Mouse (Mus musculus) E14TG2a.4 (cell line): ENCODE results near the gene Boll.
"Not testable (repeated sequence)": the region's sequence is repeated elsewhere in the genome, so short reads cannot be mapped to it uniquely, and the experiment has no call there.

Experiments
- CTCF ChIP-seq: conservative IDR thresholded peaks from 2 replicates; pipeline ENCODE4 v1.5.1; 2014; ENCODE audit warnings: low read length
- NANOG ChIP-seq: IDR thresholded peaks from 2 replicates; pipeline ENCODE4 v1.6.1; 2014; ENCODE audit warnings: borderline replicate concordance, low read length, mixed read lengths
- POU5F1 ChIP-seq: IDR thresholded peaks from 2 replicates; pipeline ENCODE4 v1.6.1; 2014; ENCODE audit warnings: low read length, borderline replicate concordance

GRCm38 (mm10) chr1:55325496-55325895 is 37.8 kb downstream of the Boll start:
- not testable (repeated sequence) for TF ChIP-seq CTCF, NANOG, POU5F1
